Mouse (Mus musculus) cortical plate, adult 2 months (tissue): Measurements from ENCODE around the gene 1700012A03Rik. TPM values are rescaled to one million over a fixed set of nuclear protein-coding genes. Genes with fewer than 3 reads are reported as not detected.

ENCODE experiments used
- H3K27ac ChIP-seq: fragments of 200-500 bp; 2 replicates; pipeline ENCODE4 v1.5.1; 2012; ENCODE audit warnings: low read length, control low read depth, inconsistent platforms; ENCODE audit not compliant: insufficient read depth
- H3K4me1 ChIP-seq: fragments of 200-500 bp; 2 replicates; pipeline ENCODE4 v1.6.1; 2011; ENCODE audit warnings: low read length; ENCODE audit not compliant: control insufficient read depth, insufficient read depth
- H3K4me3 ChIP-seq: fragments of 200-500 bp; 2 replicates; pipeline ENCODE4 v1.5.1; 2011; ENCODE audit warnings: mild to moderate bottlenecking, low read length, control low read depth; ENCODE audit not compliant: insufficient read depth
- CTCF ChIP-seq: fragments of 200-500 bp; IDR thresholded peaks from 2 replicates; pipeline ENCODE4 v1.5.1; 2011; ENCODE audit warnings: mild to moderate bottlenecking, control low read depth, low read length; ENCODE audit not compliant: insufficient read depth; ENCODE audit errors: extremely low read depth
- POLR2A ChIP-seq: fragments of 200-500 bp; IDR thresholded peaks from 2 replicates; pipeline ENCODE4 v1.6.1; 2011; ENCODE audit warnings: mild to moderate bottlenecking, low read length, control low read depth; ENCODE audit not compliant: insufficient read depth; ENCODE audit errors: extremely low read depth
- polyA plus RNA-seq: library from polyadenylated mRNA; depleted of rRNA; stranded (reverse); fragments of >200 nt; gene quantifications from 2 replicates; pipeline ENCODE4 v1.2.3, GENCODE M21; 2012; rRNA removed

Gene 1700012A03Rik
- polyA plus RNA-seq, result not detected in 2 replicates

DNA sequence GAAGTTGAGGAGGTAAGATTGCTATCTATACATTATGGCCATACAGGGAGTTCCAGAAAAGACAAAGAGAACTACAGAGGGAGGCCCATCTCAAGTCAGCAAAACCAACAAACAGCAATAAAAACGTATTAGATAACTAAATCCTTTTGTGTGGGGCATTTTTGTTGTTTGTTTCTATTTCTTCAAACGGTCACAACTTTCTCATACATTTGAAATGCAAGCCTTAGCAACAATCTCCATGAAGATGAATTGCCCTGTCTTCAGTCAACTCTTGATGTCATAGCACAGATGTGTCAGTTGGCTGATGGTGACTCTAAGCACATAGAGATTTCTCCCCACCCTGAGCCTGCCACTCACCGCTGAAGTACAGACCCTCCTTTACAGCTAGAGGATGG, at the start of gene 1700012A03Rik:
1700012A03Rik (plus strand) TSS at position 296 of the 395 bp plus-strand sequence.
- no peak for TF ChIP-seq CTCF
- no peak for TF ChIP-seq POLR2A
- no peak within 1 kb of the TSS for H3K4me3 ChIP-seq
- H3K4me1 ChIP-seq, result no peaks in the 10 kb centered on the region
- no peak within 1 kb of the TSS for H3K27ac ChIP-seq

DNA sequence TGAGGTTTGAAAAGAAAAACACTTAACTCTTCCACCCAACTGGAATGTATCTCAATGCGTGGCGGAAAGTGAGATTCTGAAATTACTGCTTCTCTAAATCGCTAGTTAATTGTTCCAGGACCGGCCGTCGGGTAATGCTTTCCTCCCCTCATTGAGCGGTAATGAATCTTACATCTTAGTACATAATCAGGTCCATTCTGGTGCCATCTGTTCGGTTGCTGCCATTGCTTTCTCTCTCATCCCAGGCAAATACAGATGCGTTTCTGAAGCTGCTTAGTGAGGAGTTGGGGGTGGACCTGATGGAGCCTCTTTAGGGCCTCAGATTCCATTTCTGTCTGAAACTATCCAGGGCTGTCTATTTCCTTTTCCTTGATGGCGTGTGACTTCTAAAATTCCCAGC, 45.8 kb upstream of the 1700012A03Rik start:
- Histone ChIP-seq H3K27ac (no peak overlapping the region), H3K4me1 (no peaks in the 10 kb centered on the region), H3K4me3 (no peak overlapping the region)
- no peak for TF ChIP-seq CTCF
- TF ChIP-seq POLR2A, result no peak

DNA sequence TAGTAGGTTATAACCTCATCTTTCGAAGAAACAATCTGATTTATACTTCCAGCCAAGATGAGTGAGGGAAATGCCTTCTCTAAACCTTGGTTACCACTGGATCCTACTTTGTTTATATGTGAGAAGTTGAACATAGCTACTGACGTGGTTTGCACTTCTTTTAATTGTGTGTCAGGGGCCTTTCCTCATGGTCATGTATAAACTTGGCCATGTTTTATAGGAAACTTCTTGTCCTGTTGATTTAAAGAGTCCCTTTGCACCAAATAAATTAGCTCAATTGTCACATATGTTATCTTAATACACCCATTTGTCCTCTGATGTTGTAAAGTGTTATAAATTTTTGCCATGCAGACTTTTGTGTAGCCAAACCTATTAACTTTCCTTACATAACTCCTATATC, 44.1 kb upstream of the 1700012A03Rik start:
- Histone ChIP-seq H3K27ac (no peak overlapping the region), H3K4me3 (no peak overlapping the region), H3K4me1 (no peaks in the 10 kb centered on the region)
- TF ChIP-seq CTCF (no peak), POLR2A (no peak)

GRCm38 (mm10) chr6:32006382-32006781, 43.7 kb upstream of the 1700012A03Rik start:
- TF ChIP-seq CTCF, result no peak
- no peak for TF ChIP-seq POLR2A
- Histone ChIP-seq H3K4me3 (no peak overlapping the region), H3K27ac (no peak overlapping the region), H3K4me1 (no peaks in the 10 kb centered on the region)

DNA sequence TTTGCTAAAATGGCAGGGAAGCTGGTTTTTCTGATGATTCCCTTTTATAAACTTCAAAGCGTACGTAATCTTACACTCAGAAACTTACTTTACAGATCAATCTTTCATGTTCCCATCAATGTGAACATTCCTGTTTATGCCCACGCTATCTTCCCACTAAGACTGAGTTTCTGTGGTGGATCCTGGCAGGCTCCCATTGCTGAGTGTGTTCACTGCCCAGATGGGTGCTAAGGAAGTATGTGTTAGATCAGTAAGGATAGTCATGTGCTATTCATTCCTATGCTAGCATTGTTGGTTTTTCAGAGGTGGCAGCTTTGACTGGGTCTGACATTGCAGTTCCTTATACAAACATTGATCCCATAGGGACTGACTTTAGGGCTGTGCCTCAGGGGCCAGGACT, 42.7 kb upstream of the 1700012A03Rik start:
- H3K27ac ChIP-seq, result no peak overlapping the region
- no peak overlapping the region for H3K4me3 ChIP-seq
- no peak for TF ChIP-seq POLR2A
- no peak for TF ChIP-seq CTCF
- no peaks in the 10 kb centered on the region for H3K4me1 ChIP-seq

DNA sequence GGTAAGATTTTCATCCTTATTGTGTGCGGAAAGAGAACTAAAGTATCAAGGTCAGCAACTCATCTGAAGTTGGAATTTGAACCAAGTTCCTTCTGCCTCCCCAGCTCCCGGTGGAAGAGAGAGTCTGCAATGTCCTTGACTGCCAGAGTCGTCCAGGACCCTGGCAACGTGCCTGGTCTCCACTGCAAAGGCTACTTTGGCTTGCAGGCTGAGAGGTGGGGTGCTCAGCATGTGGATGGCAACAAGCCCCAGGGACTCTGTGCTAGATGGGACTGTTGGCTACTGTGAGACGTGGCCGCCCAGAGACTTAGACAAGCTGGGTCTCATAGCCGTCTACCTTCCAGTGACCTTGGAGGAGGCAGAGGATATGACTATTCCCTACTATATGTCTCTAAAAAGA, 33.2 kb upstream of the 1700012A03Rik start:
- TF ChIP-seq CTCF, result no peak
- no peak for TF ChIP-seq POLR2A
- H3K4me1 ChIP-seq, result no peaks in the 10 kb centered on the region
- H3K4me3 ChIP-seq, result no peak overlapping the region
- H3K27ac ChIP-seq, result no peak overlapping the region

DNA sequence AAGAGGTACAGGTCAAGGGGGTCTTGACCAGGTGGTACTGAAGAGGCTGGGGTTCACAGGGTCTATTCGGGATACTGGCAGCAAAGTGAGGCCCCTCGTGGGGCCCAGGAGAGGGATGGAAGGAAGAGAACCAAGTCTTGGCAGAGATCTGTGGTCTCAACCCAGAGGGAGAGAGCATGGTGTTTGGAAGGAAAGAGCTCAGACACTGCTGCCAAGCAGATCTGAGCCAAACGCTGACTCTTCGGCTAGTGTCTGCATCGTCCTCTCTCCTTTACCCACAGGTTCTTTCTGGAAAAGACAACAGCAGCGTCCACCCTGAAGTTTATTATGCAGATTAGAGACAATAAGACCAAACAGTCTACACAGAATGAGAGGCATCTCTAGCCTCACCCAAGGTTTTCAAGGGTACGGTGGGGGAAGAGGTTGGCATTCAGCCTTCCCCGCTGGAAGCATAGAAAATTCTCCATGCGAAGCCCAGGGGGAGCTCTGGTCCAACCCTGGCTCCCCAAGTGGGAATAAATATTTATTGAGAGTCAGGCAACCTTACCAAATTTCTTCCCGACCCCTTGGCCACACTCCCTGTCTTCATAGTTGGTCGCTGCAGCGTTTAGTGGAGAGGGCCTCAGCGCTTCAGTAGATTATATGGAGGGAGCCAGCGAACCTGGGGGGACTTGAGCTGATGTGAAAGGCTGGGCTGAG, 32.5 kb upstream of the 1700012A03Rik start:
- Histone ChIP-seq H3K4me3 (no peak overlapping the region), H3K4me1 (no peaks in the 10 kb centered on the region), H3K27ac (no peak overlapping the region)
- no peak for TF ChIP-seq CTCF
- TF ChIP-seq POLR2A, result no peak

DNA sequence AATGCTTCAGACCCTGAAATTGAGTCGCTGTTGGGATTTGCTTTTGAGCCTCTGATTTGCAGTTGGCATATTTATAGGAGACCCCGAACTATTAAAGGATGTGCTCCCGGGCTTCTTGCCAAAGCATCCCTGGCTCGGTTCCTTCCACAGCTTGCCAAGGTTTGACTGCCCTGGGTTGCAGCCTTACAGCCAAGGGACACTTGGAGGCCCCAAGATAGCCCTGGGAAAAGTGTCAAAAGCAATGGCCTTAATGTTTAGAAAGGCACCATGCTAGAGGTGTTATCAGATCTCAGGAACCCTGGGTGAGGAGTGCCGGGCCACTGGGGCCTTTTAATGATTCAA, 32.0 kb upstream of the 1700012A03Rik start:
- TF ChIP-seq CTCF (no peak), POLR2A (no peak)
- Histone ChIP-seq H3K4me3 (no peak overlapping the region), H3K4me1 (no peaks in the 10 kb centered on the region), H3K27ac (no peak overlapping the region)

DNA sequence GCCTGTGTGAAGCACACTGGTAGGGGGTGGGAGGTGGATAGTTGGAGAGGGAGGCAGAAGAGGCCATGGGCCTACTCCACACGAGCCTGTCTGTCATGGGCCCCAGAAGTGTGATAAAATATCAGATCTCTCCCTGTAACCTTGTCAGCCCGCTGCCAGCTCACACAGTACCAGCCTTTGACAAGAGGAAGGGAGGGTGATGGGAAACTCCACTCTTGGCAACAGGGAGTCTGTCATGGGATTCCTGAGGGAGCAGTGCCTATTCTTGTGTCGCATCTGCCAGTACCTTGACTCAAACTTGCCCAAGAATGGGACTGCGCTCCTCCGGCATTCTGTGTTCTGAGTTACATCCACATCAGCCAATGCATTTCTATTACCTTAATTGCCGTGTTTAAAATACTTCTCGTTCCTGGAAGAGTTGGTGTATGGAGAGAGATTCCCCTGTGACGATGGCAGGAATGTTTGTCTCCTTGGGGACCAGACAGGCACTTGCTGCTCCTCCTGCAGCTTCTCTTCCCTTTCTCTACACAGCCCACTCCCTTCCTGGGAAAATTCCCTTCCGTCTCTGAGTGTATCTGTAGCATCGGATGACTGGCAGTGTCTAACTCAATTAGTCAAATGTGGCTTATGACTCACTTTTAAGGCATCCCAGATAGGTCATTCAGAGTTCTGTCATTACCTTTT, 28.1 kb upstream of the 1700012A03Rik start:
- no peaks in the 10 kb centered on the region for H3K4me1 ChIP-seq
- H3K4me3 ChIP-seq, result no peak overlapping the region
- TF ChIP-seq POLR2A (no peak), CTCF (no peak)
- no peak overlapping the region for H3K27ac ChIP-seq

GRCm38 (mm10) chr6:32022537-32022869, 27.5 kb upstream of the 1700012A03Rik start:
- TF ChIP-seq CTCF (no peak), POLR2A (no peak)
- H3K27ac ChIP-seq, result no peak overlapping the region
- H3K4me3 ChIP-seq, result no peak overlapping the region
- no peaks in the 10 kb centered on the region for H3K4me1 ChIP-seq
